Mouse (Mus musculus) midbrain, embryonic 11.5 days (tissue): ENCODE measurements at regions not wholly inside any gene's neighbourhood (a gene's known extent, or its start where the extent isn't known, plus 50 kb on each side); places are given as distances from the start of the nearest gene placed in this dataset.

Experiments used
- ATAC-seq: fragments of 200-750 bp; cut with Nextera tagmentation; 2 replicates; pipeline ENCODE4 v1.8.0; 2017; ENCODE audit warnings: moderate TSS enrichment, moderate library complexity; ENCODE audit not compliant: low FRiP score
- DNase-seq: peaks from one replicate; pipeline ENCODE4 v3.0.0; 2015; ENCODE audit warnings: low spot score; ENCODE audit errors: missing footprints
- H3K27ac ChIP-seq: fragments of 300-500 bp; sonication (generic); 2 replicates; pipeline ENCODE4 v1.5.1; 2014; ENCODE audit warnings: low read depth, low read length
- H3K27me3 ChIP-seq: fragments of 300-500 bp; sonication (generic); 2 replicates; pipeline ENCODE4 v1.6.1; 2014; ENCODE audit warnings: mild to moderate bottlenecking, low read length, moderate library complexity, mixed read lengths; ENCODE audit not compliant: control insufficient read depth, insufficient read depth
- H3K36me3 ChIP-seq: fragments of 300-500 bp; sonication (generic); 2 replicates; pipeline ENCODE4 v1.6.1; 2014; ENCODE audit warnings: mild to moderate bottlenecking, low read length, moderate library complexity, mixed read lengths; ENCODE audit not compliant: control insufficient read depth, insufficient read depth
- H3K4me1 ChIP-seq: fragments of 300-500 bp; sonication (generic); 2 replicates; pipeline ENCODE4 v1.6.1; 2014; ENCODE audit warnings: low read length; ENCODE audit not compliant: control insufficient read depth, insufficient read depth
- H3K4me2 ChIP-seq: fragments of 300-500 bp; sonication (generic); 2 replicates; pipeline ENCODE4 v1.6.1; 2014; ENCODE audit warnings: mild to moderate bottlenecking, moderate library complexity
- H3K4me3 ChIP-seq: fragments of 300-500 bp; sonication (generic); 2 replicates; pipeline ENCODE4 v1.5.1; 2014; ENCODE audit warnings: low read depth, low read length
- H3K9ac ChIP-seq: fragments of 300-500 bp; sonication (generic); 2 replicates; pipeline ENCODE4 v1.6.1; 2014; ENCODE audit warnings: low read length
- H3K9me3 ChIP-seq: fragments of 300-500 bp; sonication (generic); 2 replicates; pipeline ENCODE4 v1.6.1; 2016; ENCODE audit warnings: low read length; ENCODE audit not compliant: control insufficient read depth
- WGBS: fragments of 180-500 bp; shearing (Covaris S2); extraction: QIAGEN DNeasy Blood & Tissue Kit; methylation state at CpG from one replicate; pipeline ENCODE4 v1.1.7; 2014; 5-methylcytosine and 5-hydroxymethylcytosine counted together

- WGBS, result 82% methylated on average over 5 of the region's 5 CpGs
These were observed 102.7 kb downstream of the Rpl36a-ps1 start for GRCm38 (mm10) chr14:98891252-98891947.

GRCm38 (mm10) chr14:98887588-98887987 lies 106.5 kb downstream of the Rpl36a-ps1 start:
- Histone ChIP-seq H3K9me3 (no peaks in the 10 kb centered on the region), H3K36me3 (no peaks in the 10 kb centered on the region), H3K4me2 (no peak overlapping the region), H3K4me1 (no peaks in the 10 kb centered on the region), H3K9ac (no peak overlapping the region), H3K27ac (no peak overlapping the region), H3K27me3 (no peaks in the 10 kb centered on the region), H3K4me3 (no peak overlapping the region)
- ATAC-seq (no peak), DNase-seq (no peak)
- WGBS, result 88% methylated on average over 2 of the region's 2 CpGs

More at GRCm38 (mm10) chr14:98891252-98891947, 102.7 kb downstream of the Rpl36a-ps1 start:
- Histone ChIP-seq H3K9ac (no peak overlapping the region), H3K9me3 (no peaks in the 10 kb centered on the region), H3K4me2 (no peak overlapping the region), H3K4me3 (no peak overlapping the region), H3K4me1 (no peaks in the 10 kb centered on the region), H3K27me3 (no peaks in the 10 kb centered on the region), H3K36me3 (no peaks in the 10 kb centered on the region), H3K27ac (no peak overlapping the region)
- no peak for ATAC-seq
- no peak for DNase-seq

- ATAC-seq (no peak), DNase-seq (no peak)
- Histone ChIP-seq H3K9ac (no peak overlapping the region), H3K27ac (no peak overlapping the region), H3K4me2 (no peak overlapping the region), H3K4me3 (no peak overlapping the region), H3K36me3 (no peaks in the 10 kb centered on the region), H3K27me3 (no peaks in the 10 kb centered on the region), H3K9me3 (no peaks in the 10 kb centered on the region), H3K4me1 (no peaks in the 10 kb centered on the region)
- WGBS, result 14% methylated on average over 1 of the region's 1 CpGs
These were observed 107.1 kb downstream of the Rpl36a-ps1 start for GRCm38 (mm10) chr14:98886982-98887381.

- H3K4me3 ChIP-seq, result no peak overlapping the region
- no peaks in the 10 kb centered on the region for H3K27me3 ChIP-seq
- H3K9ac ChIP-seq, result no peak overlapping the region
- WGBS, result 91% methylated on average over 10 of the region's 10 CpGs
- H3K36me3 ChIP-seq, result no peaks in the 10 kb centered on the region
- no peaks in the 10 kb centered on the region for H3K9me3 ChIP-seq
- H3K4me1 ChIP-seq, result no peaks in the 10 kb centered on the region
- no peak overlapping the region for H3K4me2 ChIP-seq
- H3K27ac ChIP-seq, result no peak overlapping the region
- ATAC-seq (no peak), DNase-seq (no peak)
These were observed 111.5 kb downstream of the Rpl36a-ps1 start for GRCm38 (mm10) chr14:98882586-98882985.

DNA sequence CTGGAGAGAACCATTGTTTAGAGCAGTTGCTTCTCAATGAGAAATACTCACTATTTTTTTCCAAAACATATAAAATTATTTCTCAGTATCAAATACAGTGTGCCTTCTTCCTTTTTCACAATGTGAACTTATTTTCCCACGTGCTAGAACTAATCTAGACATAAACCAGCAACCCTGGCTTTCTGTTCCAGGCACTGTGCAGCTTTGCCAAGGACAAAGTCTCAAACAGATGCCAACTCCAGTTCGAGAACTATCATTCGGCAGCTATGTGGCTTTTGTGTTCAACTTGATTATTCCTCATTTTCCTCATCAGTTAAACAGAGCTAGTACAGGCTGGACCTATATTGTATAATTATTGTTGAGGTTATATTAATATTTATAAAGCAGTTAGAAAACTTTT lies 116.2 kb downstream of the Rpl36a-ps1 start:
- H3K9me3 ChIP-seq, result no peaks in the 10 kb centered on the region
- H3K9ac ChIP-seq, result no peak overlapping the region
- 78% methylated on average over 3 of the region's 3 CpGs for WGBS
- H3K4me1 ChIP-seq, result no peaks in the 10 kb centered on the region
- H3K27me3 ChIP-seq, result no peaks in the 10 kb centered on the region
- H3K4me3 ChIP-seq, result no peak overlapping the region
- H3K4me2 ChIP-seq, result no peak overlapping the region
- ATAC-seq, result no peak
- no peaks in the 10 kb centered on the region for H3K36me3 ChIP-seq
- peak; percentile 17 for DNase-seq
- H3K27ac ChIP-seq, result no peak overlapping the region

DNA sequence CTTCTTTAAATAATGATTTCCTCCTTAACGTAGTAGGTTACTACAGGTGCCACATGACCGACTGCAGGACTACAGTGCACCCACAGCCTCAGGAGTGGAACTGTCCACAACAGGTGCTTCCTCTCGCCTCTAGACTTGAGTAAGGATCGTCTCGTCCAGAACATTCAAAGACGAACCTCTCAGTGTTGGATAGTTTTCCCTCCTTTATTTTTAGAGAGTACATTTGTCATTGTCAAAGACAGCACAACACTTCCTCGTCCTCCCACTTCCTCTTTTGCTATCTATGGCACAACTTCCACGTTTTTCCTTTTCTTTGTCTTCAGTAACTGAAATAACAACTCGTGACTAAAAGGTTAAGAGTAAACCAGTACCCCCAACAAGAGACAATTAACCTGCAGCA lies 120.7 kb downstream of the Rpl36a-ps1 start:
- WGBS, result 85% methylated on average over 9 of the region's 9 CpGs
- no peaks in the 10 kb centered on the region for H3K27me3 ChIP-seq
- H3K4me2 ChIP-seq, result no peak overlapping the region

DNA sequence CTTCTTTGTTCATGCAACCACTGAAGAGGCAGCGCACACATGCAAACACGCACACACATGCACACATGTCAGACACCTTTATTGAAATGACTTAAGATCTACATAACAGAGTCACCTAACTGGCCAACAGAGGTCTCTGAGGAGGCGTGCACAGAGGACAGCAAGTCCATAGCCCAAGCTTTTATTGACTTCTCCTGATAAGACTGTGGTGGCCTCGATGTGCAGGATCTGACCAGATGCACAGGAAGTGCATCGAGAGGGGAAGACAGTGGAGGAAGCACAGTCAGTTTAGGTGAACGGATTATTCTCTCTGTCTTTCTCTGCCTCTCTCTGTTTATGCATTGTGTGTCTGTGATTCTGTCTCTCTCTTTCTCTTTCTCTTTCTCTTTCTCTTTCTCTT lies 124.2 kb downstream of the Rpl36a-ps1 start:
- DNase-seq (peak; percentile 69), ATAC-seq (no peak)
- no peaks in the 10 kb centered on the region for H3K36me3 ChIP-seq
- H3K27ac ChIP-seq, result no peak overlapping the region
- 84% methylated on average over 6 of the region's 6 CpGs for WGBS
- H3K9me3 ChIP-seq, result no peaks in the 10 kb centered on the region
- H3K9ac ChIP-seq, result no peak overlapping the region
- H3K4me2 ChIP-seq, result no peak overlapping the region
- H3K27me3 ChIP-seq, result no peaks in the 10 kb centered on the region
- H3K4me1 ChIP-seq, result no peaks in the 10 kb centered on the region
- H3K4me3 ChIP-seq, result no peak overlapping the region

More for the DNA sequence above, 120.7 kb downstream of the Rpl36a-ps1 start:
- H3K4me3 ChIP-seq, result no peak overlapping the region
- H3K4me1 ChIP-seq, result no peaks in the 10 kb centered on the region
- H3K9me3 ChIP-seq, result no peaks in the 10 kb centered on the region
- H3K27ac ChIP-seq, result no peak overlapping the region
- DNase-seq, result no peak
- no peak overlapping the region for H3K9ac ChIP-seq
- ATAC-seq, result no peak
- no peaks in the 10 kb centered on the region for H3K36me3 ChIP-seq

DNA sequence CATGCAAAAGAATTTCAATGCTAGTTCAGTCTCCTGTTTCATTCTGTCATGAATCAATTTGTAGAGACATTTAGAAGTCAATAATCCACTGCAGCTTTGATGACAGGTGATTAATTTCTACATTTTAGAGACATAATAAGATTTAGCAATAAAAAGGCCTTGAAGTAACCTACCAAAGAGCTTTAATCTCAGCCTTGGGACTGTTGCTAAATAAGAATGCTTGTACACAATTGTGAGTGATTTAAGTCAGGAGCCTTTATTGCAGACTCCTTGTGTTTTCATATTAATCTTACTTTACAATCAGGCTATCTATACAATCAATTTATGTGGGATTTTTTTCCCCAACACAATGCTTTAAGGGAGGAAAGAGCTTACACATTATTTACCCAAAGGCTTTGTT lies 127.2 kb downstream of the Rpl36a-ps1 start:
- H3K9me3 ChIP-seq, result no peaks in the 10 kb centered on the region
- no peak overlapping the region for H3K27ac ChIP-seq
- no peak overlapping the region for H3K4me3 ChIP-seq
- H3K4me2 ChIP-seq, result no peak overlapping the region
- no peaks in the 10 kb centered on the region for H3K27me3 ChIP-seq
- no peaks in the 10 kb centered on the region for H3K36me3 ChIP-seq
- ATAC-seq (no peak), DNase-seq (peak; percentile 21)
- no peaks in the 10 kb centered on the region for H3K4me1 ChIP-seq
- no peak overlapping the region for H3K9ac ChIP-seq

DNA sequence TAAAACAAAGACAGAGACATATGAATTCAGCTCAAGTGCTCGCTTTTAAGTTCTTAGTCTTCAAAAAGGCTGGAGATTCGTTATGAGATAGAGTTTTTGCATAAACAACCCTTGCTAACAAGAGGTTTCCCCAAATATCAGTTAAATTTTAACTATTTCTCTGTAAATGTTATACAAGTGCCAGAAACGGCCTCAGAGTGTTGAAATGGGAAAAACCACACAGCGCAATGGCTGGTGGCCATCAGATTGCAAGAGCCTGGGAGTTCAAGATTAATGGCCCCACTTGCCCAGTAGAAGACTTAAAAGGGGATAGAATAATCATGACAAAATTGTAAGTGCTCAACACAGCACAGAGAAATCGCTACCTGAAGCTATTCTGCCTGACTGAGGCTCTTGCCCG lies 130.1 kb downstream of the Rpl36a-ps1 start:
- DNase-seq, result no peak
- Histone ChIP-seq H3K27ac (no peak overlapping the region), H3K4me2 (no peak overlapping the region), H3K4me3 (no peak overlapping the region), H3K36me3 (no peaks in the 10 kb centered on the region), H3K27me3 (no peaks in the 10 kb centered on the region), H3K9me3 (no peaks in the 10 kb centered on the region), H3K4me1 (no peaks in the 10 kb centered on the region), H3K9ac (no peak overlapping the region)
- WGBS, result 90% methylated on average over 6 of the region's 6 CpGs
- ATAC-seq, result no peak
